Mouse (Mus musculus): ENCODE data around the gene Exoc8. TPM values are rescaled to one million over a fixed set of nuclear protein-coding genes. Genes with fewer than 3 reads are reported as not detected.

The Exoc8 gene
- polyA plus RNA-seq, 1 experiment from 2014 or later: 8.4 TPM

GRCm38 (mm10) chr8:124923971-124924652 is 26.6 kb upstream of the Exoc8 start:
- Histone ChIP-seq H3K9me3 (replicated peaks) (no peaks in the 10 kb centered on the region), H3K27ac (replicated peaks) (no peak overlapping the region), H3K4me3 (no peak overlapping the region), H3K27me3 (ENCODE audit: low read depth, poor library complexity, severe bottlenecking) (no peaks in the 10 kb centered on the region), H3K4me1 (peaks cover under 1% of the 10 kb centered on the region; the same call in 1 of the 2 replicates), H3K36me3 (peaks cover 51% of the 10 kb centered on the region)
- DNase-seq (ENCODE audit: low spot score): no peak
- WGBS: 90% methylated on average over 15 of the region's 15 CpGs

- Histone ChIP-seq H3K27me3 (ENCODE audit: low read depth, poor library complexity, severe bottlenecking) (no peaks in the 10 kb centered on the region), H3K9me3 (replicated peaks) (no peaks in the 10 kb centered on the region), H3K27ac (replicated peaks) (no peak overlapping the region), H3K4me1 (peaks cover 3% of the 10 kb centered on the region; the same call in 1 of the 2 replicates), H3K4me3 (no peak overlapping the region), H3K36me3 (peaks cover 35% of the 10 kb centered on the region)
- DNase-seq (ENCODE audit: low spot score): no peak
- 90% methylated on average over 11 of the region's 11 CpGs for WGBS
Observed at GRCm38 (mm10) chr8:124922490-124923089, 25.1 kb upstream of the Exoc8 start.

GRCm38 (mm10) chr8:124921369-124922279 is 24.1 kb upstream of the Exoc8 start:
- Histone ChIP-seq H3K36me3 (peaks cover 26% of the 10 kb centered on the region), H3K27me3 (ENCODE audit: low read depth, poor library complexity, severe bottlenecking) (no peaks in the 10 kb centered on the region), H3K4me3 (no peak overlapping the region), H3K27ac (replicated peaks) (no peak overlapping the region), H3K9me3 (replicated peaks) (no peaks in the 10 kb centered on the region), H3K4me1 (peaks cover 3% of the 10 kb centered on the region; the same call in 1 of the 2 replicates)
- 90% methylated on average over 18 of the region's 18 CpGs for WGBS
- DNase-seq (ENCODE audit: low spot score): no peak

GRCm38 (mm10) chr8:124917741-124918484 is 20.4 kb upstream of the Exoc8 start:
- no peak overlapping the region for H3K27ac ChIP-seq (replicated peaks)
- WGBS: 89% methylated on average over 18 of the region's 18 CpGs

GRCm38 (mm10) chr8:124914061-124914460 is 16.6 kb upstream of the Exoc8 start:
- no peak overlapping the region for H3K4me3 ChIP-seq
- no peak overlapping the region for H3K27ac ChIP-seq (replicated peaks)
- H3K36me3 ChIP-seq: peaks cover 71% of the 10 kb centered on the region
- DNase-seq (ENCODE audit: low spot score): no peak
- H3K9me3 ChIP-seq (replicated peaks): no peaks in the 10 kb centered on the region
- peaks cover 8% of the 10 kb centered on the region; the same call in 1 of the 2 replicates for H3K4me1 ChIP-seq
- H3K27me3 ChIP-seq (ENCODE audit: low read depth, poor library complexity, severe bottlenecking): no peaks in the 10 kb centered on the region
- WGBS: 92% methylated on average over 5 of the region's 5 CpGs

More at GRCm38 (mm10) chr8:124917741-124918484, 20.4 kb upstream of the Exoc8 start:
- H3K36me3 ChIP-seq: peaks cover 33% of the 10 kb centered on the region
- H3K27me3 ChIP-seq (ENCODE audit: low read depth, poor library complexity, severe bottlenecking): no peaks in the 10 kb centered on the region
- H3K9me3 ChIP-seq (replicated peaks): no peaks in the 10 kb centered on the region
- no peak overlapping the region for H3K4me3 ChIP-seq
- DNase-seq (ENCODE audit: low spot score): no peak
- peaks cover 3% of the 10 kb centered on the region; the same call in 1 of the 2 replicates for H3K4me1 ChIP-seq

- Histone ChIP-seq H3K27me3 (ENCODE audit: low read depth, poor library complexity, severe bottlenecking) (no peaks in the 10 kb centered on the region), H3K4me3 (no peak overlapping the region), H3K27ac (replicated peaks) (no peak overlapping the region), H3K4me1 (0 out of 2 replicates have a peak, but pooled peaks cover 6% of the 10 kb centered on the region), H3K36me3 (peaks cover 90% of the 10 kb centered on the region), H3K9me3 (replicated peaks) (no peaks in the 10 kb centered on the region)
- no peak for DNase-seq (ENCODE audit: low spot score)
- WGBS: 83% methylated on average over 17 of the region's 17 CpGs
Observed at GRCm38 (mm10) chr8:124911938-124912872, 14.7 kb upstream of the Exoc8 start.

GRCm38 (mm10) chr8:124910349-124910748 is 12.8 kb upstream of the Exoc8 start:
- no peak overlapping the region for H3K27ac ChIP-seq (replicated peaks)
- 0 out of 2 replicates have a peak, but pooled peaks cover 6% of the 10 kb centered on the region for H3K4me1 ChIP-seq
- H3K4me3 ChIP-seq: no peak overlapping the region
- H3K9me3 ChIP-seq (replicated peaks): no peaks in the 10 kb centered on the region
- no peaks in the 10 kb centered on the region for H3K27me3 ChIP-seq (ENCODE audit: low read depth, poor library complexity, severe bottlenecking)
- WGBS: 91% methylated on average over 10 of the region's 10 CpGs
- peaks cover 100% of the 10 kb centered on the region for H3K36me3 ChIP-seq
- no peak for DNase-seq (ENCODE audit: low spot score)

GRCm38 (mm10) chr8:124909936-124910335 is 12.4 kb upstream of the Exoc8 start:
- no peak for DNase-seq (ENCODE audit: low spot score)
- no peaks in the 10 kb centered on the region for H3K9me3 ChIP-seq (replicated peaks)
- H3K27ac ChIP-seq (replicated peaks): no peak overlapping the region
- peaks cover 100% of the 10 kb centered on the region for H3K36me3 ChIP-seq
- WGBS: 97% methylated on average over 16 of the region's 16 CpGs
- H3K27me3 ChIP-seq (ENCODE audit: low read depth, poor library complexity, severe bottlenecking): no peaks in the 10 kb centered on the region
- H3K4me1 ChIP-seq: 0 out of 2 replicates have a peak, but pooled peaks cover 6% of the 10 kb centered on the region
- H3K4me3 ChIP-seq: no peak overlapping the region

- Histone ChIP-seq H3K27ac (replicated peaks) (no peak overlapping the region), H3K4me3 (no peak overlapping the region), H3K36me3 (peaks cover 96% of the 10 kb centered on the region), H3K27me3 (ENCODE audit: low read depth, poor library complexity, severe bottlenecking) (no peaks in the 10 kb centered on the region), H3K9me3 (replicated peaks) (no peaks in the 10 kb centered on the region), H3K4me1 (no peaks in the 10 kb centered on the region)
- DNase-seq (ENCODE audit: low spot score): no peak
- WGBS: 89% methylated on average over 2 of the region's 2 CpGs
Observed at GRCm38 (mm10) chr8:124905482-124905881, 8.0 kb upstream of the Exoc8 start.

GRCm38 (mm10) chr8:124903198-124903597 is 5.7 kb upstream of the Exoc8 start:
- no peak overlapping the region for H3K4me3 ChIP-seq
- no peaks in the 10 kb centered on the region for H3K9me3 ChIP-seq (replicated peaks)
- 96% methylated on average over 15 of the region's 15 CpGs for WGBS
- peaks cover 86% of the 10 kb centered on the region for H3K36me3 ChIP-seq
- no peak overlapping the region for H3K27ac ChIP-seq (replicated peaks)
- no peak for DNase-seq (ENCODE audit: low spot score)
- H3K27me3 ChIP-seq (ENCODE audit: low read depth, poor library complexity, severe bottlenecking): no peaks in the 10 kb centered on the region
- peaks cover 11% of the 10 kb centered on the region for H3K4me1 ChIP-seq

- Histone ChIP-seq H3K27me3 (ENCODE audit: low read depth, poor library complexity, severe bottlenecking) (no peaks in the 10 kb centered on the region), H3K9me3 (replicated peaks) (no peaks in the 10 kb centered on the region), H3K27ac (replicated peaks) (peak overlapping the region; percentile 86), H3K4me3 (peak overlapping the region; percentile 97), H3K36me3 (peaks cover 68% of the 10 kb centered on the region), H3K4me1 (peaks cover 34% of the 10 kb centered on the region)
- no peak for DNase-seq (ENCODE audit: low spot score)
- 9% methylated on average over 31 of the region's 31 CpGs for WGBS
Observed at GRCm38 (mm10) chr8:124898251-124898905, 873 bp upstream of the Exoc8 start.
